Comparison of ENCODE assay signal across 12 mouse cellular contexts in the genomic region with DNA sequence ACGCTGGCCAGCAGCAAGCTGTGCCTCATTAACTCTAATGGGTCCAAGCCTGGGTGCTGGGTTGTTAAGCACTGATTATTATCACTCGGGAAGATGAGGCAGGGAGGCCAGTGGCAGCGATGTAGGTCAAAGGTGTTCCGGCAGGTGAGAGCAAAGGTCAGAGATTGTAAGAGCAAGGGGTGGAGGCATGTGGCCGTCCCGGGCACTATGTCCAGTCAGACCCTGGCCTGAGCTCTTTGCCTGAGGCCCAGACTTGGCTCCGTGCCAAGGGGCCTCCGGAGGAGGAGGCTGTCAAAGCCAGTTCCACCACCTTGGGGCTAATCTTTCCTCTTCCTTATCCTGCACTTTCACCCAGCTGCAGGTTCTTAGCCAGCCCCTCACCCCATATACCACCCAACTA. TPM values are rescaled to one million over a fixed set of nuclear protein-coding genes. Genes with fewer than 3 reads are reported as not detected.
A peak's percentile ranks its signal among the peaks of the same experiment; 100 is the strongest.
DNase-seq lines count a peak whose midpoint lies in the region; ATAC-seq and TF ChIP-seq lines count a peak whose summit lies in the region.
"Had no signal": no experiment of that assay in that cellular context is flagged by ENCODE, and none has a peak within 500 bp of the region (broad histone marks: within the 10 kb centered on the region; RNA-seq: fewer than 3 reads in every experiment).

No protein-coding gene starts in this region.

- H3K4me1 ChIP-seq in intestine, postnatal 0 days (replicated peaks; ENCODE audit: control insufficient read depth, insufficient read depth, low read length): peaks cover 19% of the 10 kb centered on the region
- H3K4me1 ChIP-seq in liver, adult 2 months (ENCODE audit: control insufficient read depth, insufficient read depth, low read length): peaks cover 12% of the 10 kb centered on the region

- peak; percentile 13 for DNase-seq in lung, postnatal 14 days
- no peak for DNase-seq in lung, postnatal 25 days (ENCODE audit: low spot score)
- DNase-seq in liver, adult 2 months (ENCODE audit: extremely low read depth, low read depth, low spot score): peak; percentile 58
- DNase-seq in urinary bladder, postnatal 36 days (ENCODE audit: low spot score in 2 of 2): peak; percentile 56 to 61
- no peak for DNase-seq in left cerebral cortex, postnatal 4 days
- no peak for DNase-seq in spleen, postnatal 4 days (ENCODE audit: low spot score in 2 of 2)
- DNase-seq: cerebellum, postnatal 14 days; heart, postnatal 4 days had no signal

- peak; percentile 67 for ATAC-seq in intestine, postnatal 0 days

- H3K79me2 ChIP-seq in liver, adult 2 months (ENCODE audit: control insufficient read depth, insufficient read depth, low read length): no peaks in the 10 kb centered on the region

- H3K27ac ChIP-seq in intestine, postnatal 0 days (ENCODE audit: low read depth, low read length): no peak overlapping the region
- H3K27ac ChIP-seq in liver, adult 2 months (replicated peaks; ENCODE audit: insufficient read depth, low read depth, low read length): no peak overlapping the region
- H3K27ac ChIP-seq: midbrain, embryonic 10.5 days had no signal

- intact Hi-C loops in left cerebral cortex, postnatal 4 days (cut with DNase I): no loop called here

- no peaks in the 10 kb centered on the region for H3K36me3 ChIP-seq in intestine, postnatal 0 days (ENCODE audit: control insufficient read depth, insufficient read depth)
- H3K36me3 ChIP-seq in liver, adult 2 months (ENCODE audit: control insufficient read depth, insufficient read depth, low read length): no peaks in the 10 kb centered on the region
- H3K36me3 ChIP-seq: midbrain, embryonic 10.5 days had no signal

- 28% methylated on average over 8 of the region's 8 CpGs for WGBS in intestine, postnatal 0 days
- 22% methylated on average over 8 of the region's 8 CpGs for WGBS in liver, adult 2 months

- no peak for TF ChIP-seq CTCF in intestine, postnatal 0 days (IDR thresholded peaks at IDR 0.05; ENCODE audit: low read depth)
- TF ChIP-seq CTCF in liver, adult 2 months (IDR thresholded peaks at IDR 0.05; ENCODE audit: low read depth, low read length): no peak

- peaks cover 12% of the 10 kb centered on the region; the same call in 1 of the 2 replicates for H3K27me3 ChIP-seq in intestine, postnatal 0 days (replicated peaks; ENCODE audit: control insufficient read depth, insufficient read depth, low read length)
- H3K27me3 ChIP-seq in liver, adult 2 months (ENCODE audit: control insufficient read depth, insufficient read depth, low read length): peaks cover 6% of the 10 kb centered on the region; the same call in 1 of the 2 replicates

- no peak overlapping the region for H3K4me3 ChIP-seq in intestine, postnatal 0 days (ENCODE audit: low read depth, low read length)
- H3K4me3 ChIP-seq in liver, adult 2 months (ENCODE audit: insufficient read depth, low read depth, low read length): no peak overlapping the region
- H3K4me3 ChIP-seq: midbrain, embryonic 10.5 days had no signal

- TF ChIP-seq POLR2A in liver, adult 2 months (IDR thresholded peaks at IDR 0.05; ENCODE audit: extremely low read depth, insufficient read depth, low read length): no peak

- no peaks in the 10 kb centered on the region for H3K9me3 ChIP-seq in intestine, postnatal 0 days (ENCODE audit: control insufficient read depth)
- H3K9me3 ChIP-seq: midbrain, embryonic 10.5 days had no signal

- peak overlapping the region; percentile 17; the same call in 1 of the 2 replicates for H3K4me2 ChIP-seq in intestine, postnatal 0 days (replicated peaks; ENCODE audit: low read depth)

- no peak overlapping the region for H3K9ac ChIP-seq in intestine, postnatal 0 days (ENCODE audit: low read depth, low read length)
- no peak overlapping the region for H3K9ac ChIP-seq in liver, adult 2 months (ENCODE audit: low read depth, low read length)

RNA-seq across cellular contexts. Expression of gene Aqp3, which starts 1.8 kb away (rescaled TPM):
- polyA plus RNA-seq in intestine, postnatal 0 days (2015; fragmentation: Nextera tagmentation; extraction: Ambion mirVana): 4.1 and 7.4 TPM in 2 replicates
- total RNA-seq in liver, adult 2 months (2014; rRNA removed): not detected in 2 replicates
- polyA plus RNA-seq in liver, adult 2 months (2012; rRNA removed): not detected in 2 replicates
- under 1 TPM in 1 of 2 experiments, not detected in 1; 0.20 TPM for total RNA-seq in left cerebral cortex, postnatal 4 days (2021)
- total RNA-seq: left cerebral cortex, adult 8-10 months had no signal

RNA-seq across cellular contexts. Expression of gene Nol6, which starts 28.1 kb away (rescaled TPM):
- 7.7 and 8.4 TPM in 2 replicates for polyA plus RNA-seq in intestine, postnatal 0 days (2015; fragmentation: Nextera tagmentation; extraction: Ambion mirVana)
- 6.6 and 7.2 TPM in 2 replicates for total RNA-seq in liver, adult 2 months (2014; rRNA removed)
- 16.8 and 18.7 TPM in 2 replicates for polyA plus RNA-seq in liver, adult 2 months (2012; rRNA removed)
- total RNA-seq in left cerebral cortex, postnatal 4 days (2021): 10 to 100 TPM; 83.6 to 85.6 TPM

RNA-seq across cellular contexts. Expression of gene Ube2r2, which starts 39.4 kb away (rescaled TPM):
- 64.5 and 67.9 TPM in 2 replicates for polyA plus RNA-seq in intestine, postnatal 0 days (2015; fragmentation: Nextera tagmentation; extraction: Ambion mirVana)
- total RNA-seq in liver, adult 2 months (2014; rRNA removed): 30.4 and 31.1 TPM in 2 replicates
- polyA plus RNA-seq in liver, adult 2 months (2012; rRNA removed): 40.4 and 50.7 TPM in 2 replicates
- total RNA-seq in left cerebral cortex, postnatal 4 days (2021): 100 to 1,000 TPM; 101 to 103 TPM

RNA-seq across cellular contexts. Expression of gene Aqp7, which starts 48.2 kb away (rescaled TPM):
- 9.9 and 14.1 TPM in 2 replicates for polyA plus RNA-seq in intestine, postnatal 0 days (2015; fragmentation: Nextera tagmentation; extraction: Ambion mirVana)
- total RNA-seq in liver, adult 2 months (2014; rRNA removed): 0.07 and 0.09 TPM in 2 replicates
- 0.04 and 0.26 TPM in 2 replicates for polyA plus RNA-seq in liver, adult 2 months (2012; rRNA removed)
- total RNA-seq in left cerebral cortex, postnatal 4 days (2021): not detected
- total RNA-seq: ES-E14; left cerebral cortex, adult 8-10 months had no signal

Comparison
In these comparisons a context has a peak if more than half of its experiments do, and no peak if none do; other contexts are left out.
1. DNase-seq: peak in lung, postnatal 14 days (single experiment), liver, adult 2 months (single experiment) and urinary bladder, postnatal 36 days (2 of 2); none in lung, postnatal 25 days (single experiment), left cerebral cortex, postnatal 4 days (single experiment) and spleen, postnatal 4 days (0 of 2).
2. RNA of gene Nol6, which starts 28.1 kb away (total RNA-seq): 83.6 to 85.6 TPM in left cerebral cortex, postnatal 4 days; 6.6 to 7.2 TPM in liver, adult 2 months; every median in the first group is over 10 times any median in the second.